Mouse (Mus musculus) heart, embryonic 14.5 days (tissue): ENCODE data around the gene Zfp846. TPM values are rescaled to one million over a fixed set of nuclear protein-coding genes. Genes with fewer than 3 reads are reported as not detected.

Experiments used
- ATAC-seq: fragments of 200-750 bp; cut with Nextera tagmentation; 2 replicates; pipeline ENCODE4 v1.8.0; 2017; ENCODE audit warnings: low read depth, moderate TSS enrichment; ENCODE audit not compliant: insufficient number of reproducible peaks, insufficient read depth, low FRiP score
- H3K27ac ChIP-seq, 2 experiments: fragments of 200-500 bp in 1 of 2; fragments of 300-500 bp in 1 of 2; sonication (generic) in 1 of 2; replicated peaks in 1 of 2; 2 replicates each; pipeline ENCODE4 v1.5.1; 2012 to 2014; ENCODE audit warnings: low read depth in 2 of 2, low read length in 2 of 2, control low read depth in 1 of 2, mild to moderate bottlenecking in 1 of 2, mixed read lengths in 1 of 2; ENCODE audit not compliant: control insufficient read depth in 1 of 2, insufficient read depth in 1 of 2
- H3K27me3 ChIP-seq: fragments of 300-500 bp; sonication (generic); 2 replicates; pipeline ENCODE4 v1.6.1; 2014; ENCODE audit warnings: mild to moderate bottlenecking, low read length, control low read depth; ENCODE audit not compliant: control insufficient read depth, insufficient read depth
- H3K36me3 ChIP-seq: fragments of 300-500 bp; sonication (generic); 2 replicates; pipeline ENCODE4 v1.6.1; 2014; ENCODE audit warnings: mild to moderate bottlenecking, control low read depth, low read length, mixed read lengths; ENCODE audit not compliant: control insufficient read depth, insufficient read depth
- H3K4me1 ChIP-seq, 2 experiments: fragments of 200-500 bp in 1 of 2; fragments of 300-500 bp in 1 of 2; sonication (generic) in 1 of 2; 2 replicates each; pipeline ENCODE4 v1.6.1; 2012 to 2014; ENCODE audit warnings: low read length in 2 of 2, control low read depth in 1 of 2, mixed read lengths in 1 of 2; ENCODE audit not compliant: control insufficient read depth in 2 of 2, insufficient read depth in 2 of 2
- H3K4me2 ChIP-seq: fragments of 300-500 bp; sonication (generic); 2 replicates; pipeline ENCODE4 v1.6.1; 2014; ENCODE audit warnings: mild to moderate bottlenecking, low read length
- H3K4me3 ChIP-seq, 2 experiments: fragments of 200-500 bp in 1 of 2; fragments of 300-500 bp in 1 of 2; sonication (generic) in 1 of 2; 2 replicates each; pipeline ENCODE4 v1.5.1; 2012 to 2014; ENCODE audit warnings: low read length in 2 of 2, mild to moderate bottlenecking in 2 of 2, control low read depth in 1 of 2, low read depth in 1 of 2, moderate library complexity in 1 of 2; ENCODE audit not compliant: control insufficient read depth in 1 of 2, insufficient read depth in 1 of 2
- H3K9ac ChIP-seq: fragments of 300-500 bp; sonication (generic); 2 replicates; pipeline ENCODE4 v1.6.1; 2014; ENCODE audit warnings: mild to moderate bottlenecking, low read length
- H3K9me3 ChIP-seq: fragments of 300-500 bp; sonication (generic); 2 replicates; pipeline ENCODE4 v1.6.1; 2016; ENCODE audit warnings: low read length, control low read depth; ENCODE audit not compliant: control insufficient read depth
- WGBS: fragments of 180-500 bp; shearing (Covaris S2); extraction: QIAGEN DNeasy Blood & Tissue Kit; methylation state at CpG from one replicate; pipeline ENCODE4 v1.1.7; 2014; 5-methylcytosine and 5-hydroxymethylcytosine counted together
- polyA plus RNA-seq: library from polyadenylated mRNA; unstranded; fragments of >200 nt; fragmentation: Nextera tagmentation; extraction: Ambion mirVana; gene quantifications from 2 replicates; pipeline ENCODE4 v1.2.1, GENCODE M21; 2014

Zfp846 gene
- 11.0 and 11.8 TPM in 2 replicates for polyA plus RNA-seq

GRCm38 (mm10) chr9:20581175-20581634 is at the start of gene Zfp846:
TSS of gene Zfp846 (plus strand) at chr9:20581291.
- Histone ChIP-seq H3K4me3 (peak within 1 kb of the TSS; percentile 63 to 88), H3K36me3 (no peaks in the 10 kb centered on the region; the same call in 1 of the 2 replicates), H3K9ac (peak within 1 kb of the TSS; percentile 79), H3K4me2 (peak within 1 kb of the TSS; percentile 73), H3K4me1 (no peaks in the 10 kb centered on the region; a peak in 1 of 4 replicates), H3K27me3 (peaks cover 26% of the 10 kb centered on the region), H3K27ac (peak within 1 kb of the TSS; percentile 71 to 83), H3K9me3 (peaks cover 8% of the 10 kb centered on the region)
- peak; percentile 98 for ATAC-seq
- WGBS, result under 1% methylated on average over 27 of the region's 30 CpGs

- ATAC-seq, result no peak
- no peak overlapping the region for H3K4me2 ChIP-seq
- peaks cover 5% of the 10 kb centered on the region; the same call in 1 of the 2 replicates for H3K27me3 ChIP-seq
- no peaks in the 10 kb centered on the region for H3K36me3 ChIP-seq
- H3K27ac ChIP-seq, result no peak overlapping the region
- 77% methylated on average over 8 of the region's 8 CpGs for WGBS
- no peak overlapping the region for H3K9ac ChIP-seq
- no peaks in the 10 kb centered on the region for H3K4me1 ChIP-seq
- no peak overlapping the region for H3K4me3 ChIP-seq
- H3K9me3 ChIP-seq, result no peaks in the 10 kb centered on the region
These were observed 46.7 kb upstream of the Zfp846 start for GRCm38 (mm10) chr9:20534326-20534926.

- Histone ChIP-seq H3K4me2 (no peak overlapping the region), H3K9me3 (no peaks in the 10 kb centered on the region), H3K4me1 (no peaks in the 10 kb centered on the region), H3K27me3 (peaks cover 5% of the 10 kb centered on the region; the same call in 1 of the 2 replicates), H3K27ac (no peak overlapping the region), H3K36me3 (no peaks in the 10 kb centered on the region), H3K4me3 (no peak overlapping the region), H3K9ac (no peak overlapping the region)
- 83% methylated on average over 2 of the region's 2 CpGs for WGBS
- no peak for ATAC-seq
These were observed 44.5 kb upstream of the Zfp846 start for GRCm38 (mm10) chr9:20536598-20536997.

- 31% methylated on average over 6 of the region's 6 CpGs for WGBS
- no peaks in the 10 kb centered on the region for H3K9me3 ChIP-seq
- peak overlapping the region; percentile 28 to 88; a peak in 2 of 4 replicates for H3K27ac ChIP-seq
- 0 out of 4 replicates have a peak, but pooled peaks cover 0 to 5% of the 10 kb centered on the region in 2 experiments for H3K4me1 ChIP-seq
- no peak overlapping the region for H3K4me3 ChIP-seq
- H3K36me3 ChIP-seq, result no peaks in the 10 kb centered on the region
- H3K27me3 ChIP-seq, result no peaks in the 10 kb centered on the region
- no peak overlapping the region for H3K9ac ChIP-seq
- H3K4me2 ChIP-seq, result peak overlapping the region; percentile 92
- no peak for ATAC-seq
These were observed 37.6 kb upstream of the Zfp846 start for GRCm38 (mm10) chr9:20543496-20543895.

- Histone ChIP-seq H3K27ac (peak overlapping the region; percentile 34 to 88), H3K4me2 (peak overlapping the region; percentile 92), H3K27me3 (no peaks in the 10 kb centered on the region), H3K9ac (peak overlapping the region; percentile 75), H3K4me3 (peak overlapping the region; percentile 46 to 49), H3K9me3 (no peaks in the 10 kb centered on the region), H3K4me1 (0 out of 4 replicates have a peak, but pooled peaks cover 0 to 5% of the 10 kb centered on the region in 2 experiments), H3K36me3 (no peaks in the 10 kb centered on the region)
- ATAC-seq, result peak; percentile 89
- WGBS, result 2% methylated on average over 43 of the region's 43 CpGs
These were observed 36.8 kb upstream of the Zfp846 start for GRCm38 (mm10) chr9:20544070-20544821.

- WGBS, result 16% methylated on average over 8 of the region's 8 CpGs
- Histone ChIP-seq H3K4me1 (0 out of 4 replicates have a peak, but pooled peaks cover 0 to 5% of the 10 kb centered on the region in 2 experiments), H3K9ac (peak overlapping the region; percentile 75), H3K4me2 (peak overlapping the region; percentile 92), H3K4me3 (peak overlapping the region; percentile 46 to 49; a peak in 3 of 4 replicates), H3K9me3 (no peaks in the 10 kb centered on the region), H3K27me3 (no peaks in the 10 kb centered on the region), H3K36me3 (no peaks in the 10 kb centered on the region), H3K27ac (peak overlapping the region in 1 of 2 experiments; percentile 88; a peak in 3 of 4 replicates)
- ATAC-seq, result no peak
These were observed 35.9 kb upstream of the Zfp846 start for GRCm38 (mm10) chr9:20545151-20545550.

GRCm38 (mm10) chr9:20551781-20552275 is 29.3 kb upstream of the Zfp846 start:
- Histone ChIP-seq H3K36me3 (no peaks in the 10 kb centered on the region), H3K4me3 (no peak overlapping the region), H3K27me3 (peaks cover 5% of the 10 kb centered on the region; the same call in 1 of the 2 replicates), H3K9ac (no peak overlapping the region), H3K9me3 (no peaks in the 10 kb centered on the region), H3K27ac (no peak overlapping the region), H3K4me1 (no peaks in the 10 kb centered on the region), H3K4me2 (no peak overlapping the region)
- ATAC-seq, result no peak
- WGBS, result 49% methylated on average over 5 of the region's 5 CpGs
